Mouse (Mus musculus): ENCODE results near the gene Cfb. TPM values are rescaled to one million over a fixed set of nuclear protein-coding genes. Genes with fewer than 3 reads are reported as not detected.
A peak's percentile ranks its signal among the peaks of the same experiment; 100 is the strongest.

The Cfb gene
- polyA plus RNA-seq, 1 experiment: 12.0 TPM

DNA sequence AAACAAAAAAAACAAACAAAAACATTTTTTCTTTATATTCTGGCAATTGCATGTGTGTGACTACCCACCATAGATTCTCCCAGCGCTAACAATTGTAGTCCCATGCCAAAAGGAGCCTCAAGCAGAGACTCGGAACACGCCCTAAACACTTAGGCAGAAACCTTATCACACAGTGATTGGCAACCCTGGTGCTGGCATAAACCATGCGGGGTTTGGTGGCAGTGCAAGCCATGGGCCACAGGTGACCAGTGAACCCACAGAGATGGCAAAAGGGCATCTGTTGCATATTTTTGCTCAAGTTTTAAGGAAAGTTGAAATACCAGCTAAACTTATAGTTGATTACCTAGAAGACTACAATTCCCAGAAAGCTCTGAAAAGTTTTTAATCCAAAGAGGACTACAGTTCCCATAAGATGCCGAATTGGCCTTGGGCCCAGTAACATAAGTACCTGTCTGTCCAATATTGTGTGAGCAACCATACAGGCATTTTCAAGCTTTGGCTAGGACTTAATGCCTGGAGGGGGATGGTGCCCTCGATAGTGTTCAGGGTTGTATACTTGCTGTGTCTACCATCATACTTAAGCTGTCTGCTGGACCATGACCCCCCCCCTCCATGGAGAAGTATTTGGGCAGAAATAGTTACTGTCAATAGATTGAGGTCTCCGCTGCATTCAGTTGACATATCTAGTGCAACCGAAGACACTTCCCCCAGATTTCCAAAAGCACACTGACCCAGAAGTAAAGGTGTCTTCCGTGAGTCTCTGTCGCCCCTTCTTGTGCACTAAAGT lies 35.2 kb upstream of the Cfb start:
- H3K27ac ChIP-seq (ENCODE audit: insufficient read depth, low read depth, low read length): peak overlapping the region; percentile 94

GRCm38 (mm10) chr17:34896366-34896765 lies 34.0 kb upstream of the Cfb start:
- TF ChIP-seq CTCF (IDR thresholded peaks at IDR 0.05; ENCODE audit: low read depth, low read length): no peak
- no peak for TF ChIP-seq POLR2A (IDR thresholded peaks at IDR 0.05; ENCODE audit: borderline replicate concordance, low read depth, low read length)
- Histone ChIP-seq H3K27ac (ENCODE audit: insufficient read depth, low read depth, low read length) (no peak overlapping the region), H3K4me1 (ENCODE audit: control insufficient read depth, insufficient read depth, low read length) (peaks cover 16% of the 10 kb centered on the region), H3K4me3 (ENCODE audit: insufficient read depth, low read length) (no peak overlapping the region)

More for the DNA sequence above, 35.2 kb upstream of the Cfb start:
- TF ChIP-seq POLR2A (IDR thresholded peaks at IDR 0.05; ENCODE audit: borderline replicate concordance, low read depth, low read length): no peak
- no peak for TF ChIP-seq CTCF (IDR thresholded peaks at IDR 0.05; ENCODE audit: low read depth, low read length)
- peaks cover 16% of the 10 kb centered on the region for H3K4me1 ChIP-seq (ENCODE audit: control insufficient read depth, insufficient read depth, low read length)
- H3K4me3 ChIP-seq (ENCODE audit: insufficient read depth, low read length): peak overlapping the region; percentile 91

DNA sequence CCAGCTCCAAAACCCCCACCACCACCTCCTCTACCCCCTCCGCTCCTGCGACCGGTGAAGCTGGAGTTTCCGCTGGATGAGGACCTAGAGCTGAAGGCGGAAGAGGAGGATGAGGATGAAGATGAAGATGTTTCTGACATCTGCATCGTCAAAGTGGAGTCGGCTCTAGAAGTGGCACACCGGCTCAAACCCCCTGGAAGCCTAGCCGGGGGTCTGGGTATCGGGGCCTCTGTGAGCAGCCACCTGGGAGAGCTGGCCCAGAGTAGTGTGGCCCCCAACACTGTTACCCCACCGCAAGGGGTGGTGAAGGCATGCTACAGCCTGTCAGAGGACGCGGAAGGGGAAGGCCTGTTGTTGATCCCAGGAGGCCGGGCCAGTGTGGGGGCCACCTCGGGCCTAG lies 33.4 kb upstream of the Cfb start:
- peaks cover 13% of the 10 kb centered on the region for H3K4me1 ChIP-seq (ENCODE audit: control insufficient read depth, insufficient read depth, low read length)
- H3K4me3 ChIP-seq (ENCODE audit: insufficient read depth, low read length): no peak overlapping the region
- TF ChIP-seq CTCF (IDR thresholded peaks at IDR 0.05; ENCODE audit: low read depth, low read length): no peak
- no peak for TF ChIP-seq POLR2A (IDR thresholded peaks at IDR 0.05; ENCODE audit: borderline replicate concordance, low read depth, low read length)
- no peak overlapping the region for H3K27ac ChIP-seq (ENCODE audit: insufficient read depth, low read depth, low read length)

DNA sequence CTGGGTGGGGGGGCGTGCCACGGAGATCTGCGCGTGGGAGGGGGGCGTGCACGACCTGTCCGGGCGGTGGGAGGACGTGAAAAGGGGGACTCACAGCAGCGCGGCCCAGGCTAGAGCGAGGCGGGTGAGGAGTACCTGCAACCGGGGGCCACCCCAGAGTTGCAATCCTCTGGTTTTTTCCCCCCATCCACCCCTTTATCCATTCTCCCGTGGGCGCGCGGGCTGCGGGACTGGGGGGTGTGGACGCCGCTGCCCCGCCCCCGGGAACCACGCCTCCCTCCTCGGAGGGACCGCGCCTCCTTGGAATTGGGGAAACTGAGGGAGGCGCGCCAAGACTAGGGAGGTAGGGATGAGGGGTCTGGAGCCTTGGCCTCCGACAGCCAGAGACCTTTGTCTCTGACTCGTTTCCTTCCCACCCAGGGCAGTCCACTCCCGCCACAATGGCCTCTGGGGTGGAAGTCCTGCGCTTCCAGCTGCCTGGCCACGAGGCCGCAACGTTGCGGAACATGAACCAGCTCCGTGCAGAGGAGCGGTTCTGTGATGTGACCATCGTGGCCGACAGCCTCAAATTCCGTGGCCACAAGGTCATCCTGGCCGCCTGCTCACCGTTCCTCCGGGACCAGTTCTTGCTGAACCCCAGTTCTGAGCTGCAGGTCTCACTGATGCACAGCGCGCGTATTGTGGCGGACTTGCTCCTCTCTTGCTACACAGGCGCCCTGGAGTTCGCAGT lies 32.6 kb upstream of the Cfb start:
- TF ChIP-seq POLR2A (IDR thresholded peaks at IDR 0.05; ENCODE audit: borderline replicate concordance, low read depth, low read length): no peak
- TF ChIP-seq CTCF (IDR thresholded peaks at IDR 0.05; ENCODE audit: low read depth, low read length): no peak
- peaks cover 9% of the 10 kb centered on the region for H3K4me1 ChIP-seq (ENCODE audit: control insufficient read depth, insufficient read depth, low read length)

DNA sequence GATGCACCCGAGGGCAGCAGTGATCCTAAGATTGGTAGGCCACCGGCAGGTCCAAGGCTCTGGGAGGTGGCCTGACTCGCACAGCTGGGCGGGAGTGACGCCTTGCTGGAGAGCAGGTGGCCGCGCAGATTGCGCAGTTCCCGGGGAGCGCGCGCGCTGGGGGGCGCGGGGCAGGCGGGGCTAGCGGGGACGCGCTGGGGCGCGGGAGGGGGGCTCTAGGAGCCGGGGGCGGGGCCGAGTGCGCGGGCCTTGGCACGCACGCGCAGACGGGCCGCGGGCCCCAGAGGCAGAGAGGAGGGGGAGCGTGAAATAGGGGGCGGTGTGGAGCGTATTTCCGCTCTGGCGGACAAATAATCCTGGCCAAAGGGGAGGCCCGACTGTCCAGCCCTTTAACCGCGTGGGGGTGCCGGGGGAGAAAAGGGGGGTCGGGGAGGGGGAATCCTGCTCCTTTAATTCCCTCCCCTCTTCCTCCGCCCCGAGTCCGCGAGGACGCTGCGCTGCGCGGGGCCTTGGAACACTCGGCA lies 31.8 kb upstream of the Cfb start:
- peak overlapping the region; percentile 57 for H3K4me3 ChIP-seq (ENCODE audit: insufficient read depth, low read length)
- TF ChIP-seq POLR2A (IDR thresholded peaks at IDR 0.05; ENCODE audit: borderline replicate concordance, low read depth, low read length) (no peak), CTCF (IDR thresholded peaks at IDR 0.05; ENCODE audit: low read depth, low read length) (no peak)
- peak overlapping the region; percentile 70 for H3K27ac ChIP-seq (ENCODE audit: insufficient read depth, low read depth, low read length)
- H3K4me1 ChIP-seq (ENCODE audit: control insufficient read depth, insufficient read depth, low read length): peaks cover 9% of the 10 kb centered on the region

More for the DNA sequence above, 32.6 kb upstream of the Cfb start:
- Histone ChIP-seq H3K27ac (ENCODE audit: insufficient read depth, low read depth, low read length) (peak overlapping the region; percentile 55), H3K4me3 (ENCODE audit: insufficient read depth, low read length) (peak overlapping the region; percentile 69)

GRCm38 (mm10) chr17:34893072-34893824 lies 30.9 kb upstream of the Cfb start:
- H3K4me3 ChIP-seq (ENCODE audit: insufficient read depth, low read length): peak overlapping the region; percentile 57; the same call in 1 of the 2 replicates
- H3K27ac ChIP-seq (ENCODE audit: insufficient read depth, low read depth, low read length): peak overlapping the region; percentile 70
- peaks cover 10% of the 10 kb centered on the region for H3K4me1 ChIP-seq (ENCODE audit: control insufficient read depth, insufficient read depth, low read length)
- TF ChIP-seq CTCF (IDR thresholded peaks at IDR 0.05; ENCODE audit: low read depth, low read length) (no peak), POLR2A (IDR thresholded peaks at IDR 0.05; ENCODE audit: borderline replicate concordance, low read depth, low read length) (no peak)

GRCm38 (mm10) chr17:34891377-34891776 lies 29.1 kb upstream of the Cfb start:
- peaks cover 15% of the 10 kb centered on the region for H3K4me1 ChIP-seq (ENCODE audit: control insufficient read depth, insufficient read depth, low read length)
- H3K4me3 ChIP-seq (ENCODE audit: insufficient read depth, low read length): no peak overlapping the region
- TF ChIP-seq POLR2A (IDR thresholded peaks at IDR 0.05; ENCODE audit: borderline replicate concordance, low read depth, low read length): no peak
- TF ChIP-seq CTCF (IDR thresholded peaks at IDR 0.05; ENCODE audit: low read depth, low read length): no peak
- H3K27ac ChIP-seq (ENCODE audit: insufficient read depth, low read depth, low read length): no peak overlapping the region

GRCm38 (mm10) chr17:34890074-34890743 lies 27.9 kb upstream of the Cfb start:
- TF ChIP-seq CTCF (IDR thresholded peaks at IDR 0.05; ENCODE audit: low read depth, low read length): no peak
- no peak for TF ChIP-seq POLR2A (IDR thresholded peaks at IDR 0.05; ENCODE audit: borderline replicate concordance, low read depth, low read length)
- H3K4me3 ChIP-seq (ENCODE audit: insufficient read depth, low read length): no peak overlapping the region
- H3K4me1 ChIP-seq (ENCODE audit: control insufficient read depth, insufficient read depth, low read length): peaks cover 12% of the 10 kb centered on the region
- H3K27ac ChIP-seq (ENCODE audit: insufficient read depth, low read depth, low read length): no peak overlapping the region

- H3K27ac ChIP-seq (ENCODE audit: insufficient read depth, low read depth, low read length): no peak overlapping the region
- peaks cover 16% of the 10 kb centered on the region for H3K4me1 ChIP-seq (ENCODE audit: control insufficient read depth, insufficient read depth, low read length)
- H3K4me3 ChIP-seq (ENCODE audit: insufficient read depth, low read length): no peak overlapping the region
- TF ChIP-seq CTCF (IDR thresholded peaks at IDR 0.05; ENCODE audit: low read depth, low read length): no peak
Observed at GRCm38 (mm10) chr17:34887942-34888341, 25.6 kb upstream of the Cfb start.

Measured in bone marrow macrophage, adult 2 months (primary cell).